Comparison of ENCODE assay signal across 15 mouse cellular contexts in the genomic region with DNA sequence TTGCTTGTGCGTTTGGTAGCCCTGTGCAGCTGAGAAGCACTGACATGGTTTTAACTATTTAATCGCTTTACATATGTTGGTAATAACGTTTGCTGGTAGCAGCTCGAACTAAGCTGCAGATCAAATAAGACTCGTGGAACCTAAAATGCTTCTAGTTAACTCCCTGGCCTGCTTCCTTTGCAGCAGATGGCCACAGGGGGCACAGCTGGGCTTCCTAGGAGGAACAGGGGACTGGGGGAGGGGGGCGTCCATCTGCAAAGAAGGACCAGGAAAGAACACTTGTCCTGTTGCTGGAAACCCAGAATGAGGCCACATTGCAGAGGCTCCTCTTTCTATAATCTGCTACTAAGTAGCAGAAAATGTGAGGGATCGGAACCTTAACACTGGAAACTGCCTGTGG. TPM values are rescaled to one million over a fixed set of nuclear protein-coding genes. Genes with fewer than 3 reads are reported as not detected.
DNase-seq lines count a peak whose midpoint lies in the region; ATAC-seq and TF ChIP-seq lines count a peak whose summit lies in the region.
"Had no signal": no experiment of that assay in that cellular context is flagged by ENCODE, and none has a peak within 500 bp of the region (broad histone marks: within the 10 kb centered on the region; RNA-seq: fewer than 3 reads in every experiment).

No protein-coding gene starts in this region.

- H3K27ac ChIP-seq in forebrain, embryonic 14.5 days (ENCODE audit: low read depth, low read length), result no peak overlapping the region
- H3K27ac ChIP-seq in forebrain, embryonic 11.5 days (ENCODE audit: low read depth, low read length), result no peak overlapping the region
- peak overlapping the region; percentile 7; the same call in 1 of the 2 replicates for H3K27ac ChIP-seq in layer of hippocampus, adult 2 months
- no peak overlapping the region for H3K27ac ChIP-seq in midbrain, postnatal 0 days (ENCODE audit: low read depth, low read length)
- no peak overlapping the region for H3K27ac ChIP-seq in midbrain, embryonic 13.5 days
- H3K27ac ChIP-seq: embryonic facial prominence, embryonic 12.5 days; forebrain, embryonic 10.5 days; limb, embryonic 13.5 days had no signal

- DNase-seq in forebrain, embryonic 14.5 days (ENCODE audit: low spot score), result peak; percentile 53
- DNase-seq in forebrain, embryonic 11.5 days (ENCODE audit: low spot score), result no peak
- no peak for DNase-seq in layer of hippocampus, adult 2 months (ENCODE audit: low spot score in 2 of 2)
- DNase-seq in layer of hippocampus, postnatal 36 days, result no peak
- no peak for DNase-seq in midbrain, postnatal 0 days (ENCODE audit: low spot score)
- peak; percentile 65 for DNase-seq in retina, embryonic 14.5 days (ENCODE audit: low spot score)
- no peak for DNase-seq in thymus, postnatal 10 days (ENCODE audit: low spot score in 2 of 2)
- DNase-seq: cerebellum, adult 9-10 months; heart, adult 18-20 months; heart, postnatal 14 days had no signal

- WGBS in forebrain, embryonic 14.5 days, result 46% methylated on average over 7 of the region's 7 CpGs
- WGBS in forebrain, embryonic 11.5 days, result 45% methylated on average over 7 of the region's 7 CpGs
- 46% methylated on average over 7 of the region's 7 CpGs for WGBS in midbrain, postnatal 0 days
- WGBS in midbrain, embryonic 13.5 days, result 40% methylated on average over 7 of the region's 7 CpGs

- peak; percentile 51 for TF ChIP-seq CTCF in layer of hippocampus, adult 2 months (conservative IDR thresholded peaks at IDR 0.05)
- TF ChIP-seq CTCF in midbrain, postnatal 0 days (IDR thresholded peaks at IDR 0.05), result peak; percentile 68

- no peaks in the 10 kb centered on the region for H3K27me3 ChIP-seq in forebrain, embryonic 14.5 days (replicated peaks; ENCODE audit: control insufficient read depth, insufficient read depth, low read length)
- H3K27me3 ChIP-seq in forebrain, embryonic 11.5 days (ENCODE audit: control insufficient read depth, insufficient read depth, low read length), result no peaks in the 10 kb centered on the region
- no peaks in the 10 kb centered on the region for H3K27me3 ChIP-seq in midbrain, postnatal 0 days (ENCODE audit: insufficient read depth, low read length)
- no peaks in the 10 kb centered on the region for H3K27me3 ChIP-seq in midbrain, embryonic 13.5 days
- H3K27me3 ChIP-seq: embryonic facial prominence, embryonic 12.5 days; limb, embryonic 13.5 days had no signal

- no peaks in the 10 kb centered on the region for H3K9me3 ChIP-seq in forebrain, embryonic 14.5 days (replicated peaks; ENCODE audit: control insufficient read depth, low read length)
- no peaks in the 10 kb centered on the region for H3K9me3 ChIP-seq in forebrain, embryonic 11.5 days (ENCODE audit: control insufficient read depth, low read length)
- H3K9me3 ChIP-seq in midbrain, postnatal 0 days (ENCODE audit: low read length), result no peaks in the 10 kb centered on the region
- H3K9me3 ChIP-seq in midbrain, embryonic 13.5 days, result no peaks in the 10 kb centered on the region
- H3K9me3 ChIP-seq: embryonic facial prominence, embryonic 12.5 days; forebrain, embryonic 10.5 days; limb, embryonic 13.5 days had no signal

- H3K4me3 ChIP-seq in forebrain, embryonic 14.5 days (ENCODE audit: low read depth, low read length), result no peak overlapping the region
- no peak overlapping the region for H3K4me3 ChIP-seq in forebrain, embryonic 11.5 days (ENCODE audit: low read depth, low read length)
- H3K4me3 ChIP-seq in layer of hippocampus, adult 2 months, result no peak overlapping the region
- H3K4me3 ChIP-seq in midbrain, postnatal 0 days (ENCODE audit: low read depth, low read length), result no peak overlapping the region
- no peak overlapping the region for H3K4me3 ChIP-seq in midbrain, embryonic 13.5 days (replicated peaks)
- H3K4me3 ChIP-seq: embryonic facial prominence, embryonic 12.5 days; forebrain, embryonic 10.5 days; limb, embryonic 13.5 days had no signal

- H3K36me3 ChIP-seq in forebrain, embryonic 14.5 days (ENCODE audit: control insufficient read depth, insufficient read depth, low read length), result no peaks in the 10 kb centered on the region
- H3K36me3 ChIP-seq in forebrain, embryonic 11.5 days (ENCODE audit: control insufficient read depth, insufficient read depth, low read length), result no peaks in the 10 kb centered on the region
- no peaks in the 10 kb centered on the region for H3K36me3 ChIP-seq in midbrain, postnatal 0 days (ENCODE audit: insufficient read depth, low read length)
- H3K36me3 ChIP-seq in midbrain, embryonic 13.5 days, result no peaks in the 10 kb centered on the region
- H3K36me3 ChIP-seq: embryonic facial prominence, embryonic 12.5 days; forebrain, embryonic 10.5 days; limb, embryonic 13.5 days had no signal

- no peak overlapping the region for H3K4me2 ChIP-seq in forebrain, embryonic 14.5 days (ENCODE audit: low read length)
- no peak overlapping the region for H3K4me2 ChIP-seq in forebrain, embryonic 11.5 days (ENCODE audit: low read depth, low read length, severe bottlenecking)
- H3K4me2 ChIP-seq in midbrain, postnatal 0 days (ENCODE audit: low read depth, low read length, poor library complexity, severe bottlenecking), result no peak overlapping the region
- H3K4me2 ChIP-seq in midbrain, embryonic 13.5 days (replicated peaks), result no peak overlapping the region
- H3K4me2 ChIP-seq: embryonic facial prominence, embryonic 12.5 days; limb, embryonic 13.5 days had no signal

- no peak for ATAC-seq in forebrain, embryonic 14.5 days
- ATAC-seq in forebrain, embryonic 11.5 days (replicated peaks; ENCODE audit: low FRiP score), result no peak
- ATAC-seq in midbrain, postnatal 0 days (ENCODE audit: low FRiP score), result no peak
- no peak for ATAC-seq in midbrain, embryonic 13.5 days

- H3K9ac ChIP-seq in forebrain, embryonic 14.5 days (ENCODE audit: low read length), result no peak overlapping the region
- H3K9ac ChIP-seq in forebrain, embryonic 11.5 days (ENCODE audit: low read length), result no peak overlapping the region
- 0 out of 2 replicates have a peak overlapping the region, but pooled peaks have one; percentile 13 for H3K9ac ChIP-seq in midbrain, postnatal 0 days (replicated peaks; ENCODE audit: low read length, poor library complexity, severe bottlenecking)
- H3K9ac ChIP-seq in midbrain, embryonic 13.5 days (replicated peaks), result no peak overlapping the region
- H3K9ac ChIP-seq: embryonic facial prominence, embryonic 12.5 days; limb, embryonic 13.5 days had no signal

- H3K4me1 ChIP-seq in forebrain, embryonic 14.5 days (ENCODE audit: control insufficient read depth, insufficient read depth, low read length), result peaks cover 6% of the 10 kb centered on the region
- H3K4me1 ChIP-seq in forebrain, embryonic 11.5 days (replicated peaks; ENCODE audit: control insufficient read depth, insufficient read depth, low read length), result peaks cover 4% of the 10 kb centered on the region; the same call in 1 of the 2 replicates
- 0 out of 2 replicates have a peak, but pooled peaks cover 12% of the 10 kb centered on the region for H3K4me1 ChIP-seq in midbrain, postnatal 0 days (ENCODE audit: insufficient read depth, low read length)
- peaks cover 26% of the 10 kb centered on the region for H3K4me1 ChIP-seq in midbrain, embryonic 13.5 days (replicated peaks)

RNA-seq across cellular contexts. Expression of a gene that starts 24.1 kb away (rescaled TPM):
- polyA plus RNA-seq in forebrain, embryonic 14.5 days (2014; fragmentation: Nextera tagmentation; extraction: Ambion mirVana), result 1.4 and 1.9 TPM in 2 replicates
- 0.97 and 1.1 TPM in 2 replicates for polyA plus RNA-seq in forebrain, embryonic 11.5 days (2014; fragmentation: Nextera tagmentation; extraction: Ambion mirVana)
- total RNA-seq in layer of hippocampus, adult 2 months (2021), result 10 to 100 TPM; 53.0 to 63.2 TPM
- 10 to 100 TPM; 55.7 to 58.8 TPM for total RNA-seq in layer of hippocampus, postnatal 36 days (2021)
- 14.8 and 17.2 TPM in 2 replicates for total RNA-seq in midbrain, postnatal 0 days (2014; rRNA removed)
- 9.5 and 9.7 TPM in 2 replicates for polyA plus RNA-seq in midbrain, postnatal 0 days (2015; fragmentation: Nextera tagmentation; extraction: Ambion mirVana)
- polyA plus RNA-seq in midbrain, embryonic 13.5 days (2015; fragmentation: Nextera tagmentation; extraction: Ambion mirVana), result 6.2 and 6.8 TPM in 2 replicates
- total RNA-seq: heart, postnatal 14 days; megakaryocyte-erythroid progenitor cell, adult 5-6 weeks had no signal

Comparison
In these comparisons a context has a peak if more than half of its experiments do, and no peak if none do; other contexts are left out.
1. DNase-seq: peak in forebrain, embryonic 14.5 days (single experiment) and retina, embryonic 14.5 days (single experiment); none in forebrain, embryonic 11.5 days (single experiment), layer of hippocampus, adult 2 months (0 of 2), layer of hippocampus, postnatal 36 days (0 of 2), midbrain, postnatal 0 days (single experiment) and thymus, postnatal 10 days (0 of 2).